Mouse (Mus musculus): Measurements from ENCODE around the gene Tcf3.

Gene Tcf3

DNA sequence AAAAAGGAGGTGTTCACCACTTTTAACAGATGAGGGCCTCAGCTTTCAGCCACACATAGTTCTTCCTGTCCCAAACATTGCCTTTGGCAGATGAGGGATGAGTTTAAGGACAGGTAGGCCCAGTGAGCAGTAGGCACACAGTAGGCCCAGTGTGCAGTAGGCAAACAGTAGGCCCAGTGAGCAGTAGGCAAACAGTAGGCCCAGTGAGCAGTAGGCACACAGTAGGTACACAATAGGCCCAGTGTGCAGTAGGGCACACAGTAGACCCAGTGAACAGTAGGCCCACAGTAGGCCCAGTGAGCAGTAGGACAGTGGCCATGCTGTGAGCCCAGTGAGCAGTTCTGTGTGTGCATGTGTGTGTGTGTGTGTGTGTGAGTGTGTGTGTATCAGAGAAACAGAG, 6.6 kb upstream of the Tcf3 start:
- no peak for DNase-seq (ENCODE audit: inconsistent age in 2 of 2, low spot score in 1 of 2)

DNA sequence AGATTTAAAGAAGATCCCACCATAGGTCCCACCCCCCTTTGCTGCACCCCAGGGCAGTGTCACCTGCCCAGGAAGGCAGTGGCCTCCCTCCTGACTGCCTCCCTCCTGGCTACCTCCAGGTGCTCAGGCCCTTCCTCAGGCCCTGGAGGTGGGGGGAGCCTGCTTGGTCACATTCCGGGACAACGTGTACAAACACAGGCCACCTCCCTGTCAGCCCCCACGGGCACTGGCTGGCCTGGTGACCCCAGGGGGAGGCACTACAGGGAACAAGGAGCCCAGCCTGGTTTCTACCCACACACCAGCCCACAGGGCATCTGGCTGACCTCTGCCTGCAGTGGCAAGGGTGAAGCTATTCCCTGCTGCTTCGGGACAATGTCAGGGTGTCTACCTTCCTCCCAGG, 4.5 kb upstream of the Tcf3 start:
- DNase-seq (ENCODE audit: inconsistent age in 2 of 2, low spot score in 1 of 2) = peak in 1 of 2 experiments; percentile 20

DNA sequence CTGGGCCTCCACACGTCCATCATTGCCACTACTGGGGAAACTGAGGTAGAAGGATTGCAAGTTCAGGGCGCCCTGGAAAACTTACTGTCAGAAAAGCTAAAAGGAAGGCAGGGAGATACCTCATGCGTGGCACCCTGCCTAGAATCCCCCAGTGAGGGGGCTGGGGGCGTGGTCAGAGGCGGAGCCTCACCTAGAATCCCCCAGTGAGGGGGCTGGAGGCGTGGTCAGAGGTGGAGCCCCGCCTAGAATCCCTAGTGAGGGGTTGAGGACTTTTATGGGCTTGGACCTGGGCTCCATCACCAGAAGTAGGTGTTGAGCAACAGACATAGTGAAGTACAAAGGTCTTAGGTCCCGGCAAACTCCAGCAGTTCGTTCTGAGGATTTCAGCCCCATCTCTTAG, 2.8 kb upstream of the Tcf3 start:
- peak; percentile 36 to 45 for DNase-seq (ENCODE audit: inconsistent age in 2 of 2, low spot score in 1 of 2)

DNA sequence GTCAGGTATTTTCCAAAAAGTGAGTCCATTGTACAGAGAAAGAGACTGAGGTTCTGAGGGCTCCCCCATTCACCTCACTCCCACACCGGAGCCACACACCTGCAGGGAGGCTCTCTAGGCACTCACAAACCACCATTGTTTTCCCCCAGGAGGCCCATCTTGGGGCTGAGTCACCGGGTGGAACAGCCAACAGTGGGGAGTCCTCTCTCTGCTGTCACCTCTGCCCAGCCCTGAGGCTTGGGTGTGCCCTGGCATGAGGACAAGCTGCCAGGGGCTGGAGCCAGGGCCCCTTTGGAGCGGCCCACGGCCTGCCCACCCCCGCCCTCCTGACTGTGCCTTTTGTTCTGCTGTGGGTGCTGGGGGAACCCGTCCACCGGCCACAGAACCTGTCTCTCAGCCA, 2.3 kb upstream of the Tcf3 start:
- peak; percentile 45 to 46 for DNase-seq (ENCODE audit: inconsistent age in 2 of 2, low spot score in 1 of 2)

DNA sequence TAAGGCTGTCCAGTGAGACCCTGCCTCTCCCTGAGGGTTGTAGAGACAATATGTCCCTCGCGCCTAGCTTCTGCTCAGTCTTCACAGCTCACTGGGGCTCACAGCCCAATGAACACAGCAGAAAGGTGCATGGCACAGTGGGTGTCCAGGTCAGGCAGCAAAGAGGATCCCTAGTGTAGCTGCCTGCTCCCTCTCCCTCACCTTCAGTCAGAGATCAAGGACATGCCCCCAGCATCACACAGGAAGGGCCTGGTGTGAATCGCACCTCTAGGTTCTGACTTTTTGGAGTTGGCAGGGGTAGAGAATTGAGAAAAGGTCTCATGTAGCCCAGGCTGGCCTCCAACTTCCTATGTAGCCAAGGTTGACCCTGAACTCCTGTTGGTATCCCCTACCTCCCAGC, 1.4 kb upstream of the Tcf3 start:
- DNase-seq (ENCODE audit: inconsistent age in 2 of 2, low spot score in 1 of 2) = no peak

DNA sequence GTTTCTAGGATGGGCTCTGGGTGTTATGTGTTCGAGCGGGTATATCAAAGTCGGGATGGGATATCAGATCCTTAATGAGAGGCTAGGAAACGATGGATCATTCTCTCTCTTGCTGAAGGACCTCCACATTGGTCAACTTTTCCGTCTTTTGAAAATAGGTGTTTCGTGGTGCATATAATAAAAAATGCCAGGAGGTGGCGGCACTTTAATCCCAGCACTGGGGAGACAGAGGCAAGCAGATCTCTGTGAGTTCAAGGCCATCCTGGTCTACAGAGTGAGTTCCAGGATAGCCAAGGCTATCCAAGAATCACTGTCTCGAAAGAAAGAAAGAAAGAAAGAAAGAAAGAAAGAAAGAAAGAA, 766 bp upstream of the Tcf3 start:
- DNase-seq (ENCODE audit: inconsistent age in 2 of 2, low spot score in 1 of 2) = no peak

DNA sequence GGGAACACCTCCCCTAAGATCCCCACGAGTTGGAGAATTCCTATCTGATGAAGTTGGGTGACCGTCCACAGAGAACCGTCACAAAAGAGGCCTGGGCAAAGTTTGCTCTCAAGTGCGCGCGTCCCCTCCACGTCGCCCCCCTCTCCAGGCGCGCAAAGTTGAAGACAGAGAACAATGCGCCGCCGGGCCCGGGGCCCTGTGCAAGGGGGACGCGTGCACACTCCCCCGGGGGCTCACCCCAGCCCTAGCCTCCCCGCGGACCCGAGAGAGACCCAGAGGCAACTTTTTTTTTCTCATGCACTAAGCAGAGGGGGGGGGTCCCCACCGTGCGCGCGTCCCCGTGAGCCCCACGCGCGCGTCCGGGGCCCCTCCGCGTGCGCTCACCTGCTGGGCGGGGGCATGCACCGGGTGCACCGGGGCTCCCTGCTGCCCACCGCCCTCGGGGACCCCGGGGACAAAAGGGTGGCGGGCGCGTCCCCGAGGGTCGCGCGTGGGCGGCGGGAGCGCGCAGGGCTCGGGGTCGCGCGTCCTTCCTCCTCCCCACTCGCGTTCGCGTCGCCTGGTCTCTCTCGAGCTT, 423 bp downstream of the Tcf3 start:
- DNase-seq (ENCODE audit: inconsistent age in 2 of 2, low spot score in 1 of 2) = peak in 1 of 2 experiments; percentile 78

DNA sequence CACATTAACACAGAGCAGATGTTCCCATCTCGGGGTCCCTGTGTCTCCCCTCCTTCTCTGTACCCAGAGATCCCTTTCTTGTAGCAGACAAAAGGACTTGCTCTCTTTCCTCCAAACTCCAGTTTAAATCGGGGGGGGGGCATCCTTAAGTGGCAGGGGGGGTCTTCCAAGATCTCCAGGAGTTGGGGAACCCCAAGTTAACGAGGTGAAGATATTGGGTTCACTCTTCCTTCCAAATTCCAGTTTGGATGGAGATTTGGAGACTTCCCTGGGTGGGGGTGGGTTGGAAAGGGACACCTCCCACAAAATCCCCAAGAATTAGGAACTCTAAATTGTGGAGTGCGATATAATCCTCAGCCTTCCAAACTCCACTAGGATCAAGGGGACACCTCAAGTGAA, 1.1 kb downstream of the Tcf3 start:
- no peak for DNase-seq (ENCODE audit: inconsistent age in 2 of 2, low spot score in 1 of 2)

DNA sequence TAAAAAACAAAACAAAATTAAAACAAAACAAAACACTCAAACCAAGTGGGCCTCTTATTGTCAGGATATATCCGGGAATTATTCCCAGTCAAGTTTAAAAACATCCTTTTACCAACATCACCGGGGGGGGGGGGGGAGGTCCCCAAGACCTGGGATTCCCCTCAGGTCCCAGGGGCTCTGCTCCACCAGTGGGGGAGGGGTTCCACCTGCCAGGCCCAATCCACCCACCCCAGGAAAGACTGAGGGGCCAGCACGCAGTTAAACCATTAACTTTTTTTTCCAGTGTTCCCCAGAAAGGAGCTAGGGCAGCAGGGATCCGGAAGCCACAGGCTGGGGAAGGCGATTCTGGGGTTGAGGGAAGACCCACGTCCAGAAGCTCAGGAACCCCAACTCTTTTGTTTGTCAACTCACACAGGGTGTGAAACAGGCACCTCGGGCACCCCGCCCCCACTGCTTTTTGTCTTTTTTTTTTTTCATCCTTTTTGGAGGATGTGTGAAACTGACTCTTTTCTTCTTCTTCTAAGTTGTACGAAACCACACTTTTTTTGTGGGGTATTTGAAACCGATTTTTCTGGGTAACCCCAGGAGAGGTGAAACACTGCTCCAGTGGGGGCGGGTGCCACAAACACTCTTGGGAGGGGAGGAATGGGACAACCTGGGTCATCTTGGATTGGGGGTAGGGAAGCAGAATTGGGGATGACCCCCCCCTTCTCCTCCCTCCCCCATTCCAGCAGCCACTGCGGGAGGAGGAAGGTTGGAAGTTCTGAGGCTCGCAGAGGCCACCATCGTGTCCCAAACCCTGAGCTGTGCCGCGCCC, 1.7 kb downstream of the Tcf3 start:
- peak in 1 of 2 experiments; percentile 52 for DNase-seq (ENCODE audit: inconsistent age in 2 of 2, low spot score in 1 of 2)

DNA sequence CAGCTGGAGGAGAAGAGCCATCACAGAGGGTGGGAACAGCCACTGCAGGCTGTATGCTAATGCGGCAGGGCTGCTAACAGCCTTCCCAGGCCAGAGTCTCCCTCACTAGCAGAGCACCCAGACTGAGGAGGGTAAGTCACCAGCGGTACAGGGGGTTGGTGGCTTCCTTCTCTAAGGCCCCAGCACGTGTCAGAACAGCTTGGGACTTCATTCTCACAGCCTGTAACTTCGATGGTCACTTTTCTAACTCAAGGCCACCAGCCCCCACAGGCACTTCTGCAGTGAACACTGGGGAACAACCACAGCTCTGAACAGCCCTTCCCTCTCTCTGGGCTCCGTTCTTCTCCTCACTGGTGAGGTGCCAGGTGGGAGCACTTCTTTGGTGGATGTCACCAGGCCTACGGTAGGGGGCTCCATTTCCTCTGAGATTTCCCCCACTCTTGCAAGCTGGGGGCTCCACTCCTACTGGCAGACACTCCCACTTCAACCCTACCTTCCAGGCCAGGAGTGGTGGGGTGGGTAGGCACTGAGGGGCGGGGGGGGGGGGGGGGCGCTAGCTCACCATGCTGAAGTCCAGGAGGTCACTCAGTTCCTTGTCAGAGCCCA, 3.0 kb downstream of the Tcf3 start:
- peak in 1 of 2 experiments; percentile 19 for DNase-seq (ENCODE audit: inconsistent age in 2 of 2, low spot score in 1 of 2)

DNA sequence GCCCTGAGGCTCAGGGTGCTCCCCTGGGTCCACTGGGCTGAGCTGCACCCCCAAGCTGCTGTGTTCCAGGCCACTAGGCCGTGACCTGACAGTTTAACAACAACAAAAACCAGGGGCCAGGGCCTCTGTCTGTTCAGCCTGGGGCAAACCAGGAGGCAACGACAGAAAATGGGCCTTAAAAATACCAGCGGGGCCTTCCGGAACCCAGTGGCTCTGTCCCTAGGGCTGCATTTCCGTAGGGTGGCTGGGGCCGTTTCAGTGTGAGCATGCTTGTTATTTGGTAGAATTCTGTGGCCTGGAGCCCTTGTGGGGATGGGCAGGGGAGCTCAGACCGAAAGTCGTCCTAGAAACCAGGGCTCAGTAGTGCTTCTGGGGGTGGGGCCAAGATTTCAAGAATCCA, 3.6 kb downstream of the Tcf3 start:
- peak in 1 of 2 experiments; percentile 6 for DNase-seq (ENCODE audit: inconsistent age in 2 of 2, low spot score in 1 of 2)

DNA sequence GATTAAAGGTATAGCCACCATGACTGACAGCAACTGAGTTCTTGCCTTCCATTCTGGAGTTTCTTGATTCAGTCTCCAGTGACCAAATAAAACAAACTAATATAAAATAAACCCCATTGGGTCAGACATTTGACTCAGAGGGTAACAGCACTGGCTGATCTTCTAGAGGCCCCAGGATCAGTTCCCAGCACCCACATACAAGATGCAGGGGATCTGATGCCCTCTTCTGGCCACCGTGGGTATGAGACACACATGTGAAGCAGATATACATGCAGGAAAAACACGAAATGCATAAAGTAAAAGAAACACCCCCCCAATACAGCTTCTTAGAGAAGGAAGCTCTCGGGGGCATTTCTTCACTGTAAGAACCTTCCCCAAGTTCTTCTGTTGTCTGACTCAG, 8.4 kb downstream of the Tcf3 start:
- DNase-seq (ENCODE audit: inconsistent age in 2 of 2, low spot score in 1 of 2) = no peak

DNA sequence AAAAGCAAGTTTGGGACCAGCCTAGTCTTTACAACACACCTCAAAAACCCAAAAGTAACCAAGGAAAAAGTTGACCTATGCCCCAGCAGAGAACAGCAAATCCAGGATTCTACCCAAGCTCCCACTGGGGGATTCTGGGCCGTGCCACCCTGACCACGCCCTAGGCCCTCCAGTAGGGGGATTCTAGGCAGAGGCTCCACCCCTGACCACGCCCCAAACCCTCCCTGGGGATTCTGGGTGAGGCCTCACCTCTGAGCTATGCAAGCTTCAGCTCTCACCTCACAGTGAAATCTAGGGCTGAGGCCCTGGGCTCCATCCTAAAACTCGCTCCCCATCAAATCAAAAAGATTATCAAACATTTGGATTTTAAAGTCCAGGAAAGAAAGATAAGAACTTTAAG, 9.9 kb downstream of the Tcf3 start:
- no peak for DNase-seq (ENCODE audit: inconsistent age in 2 of 2, low spot score in 1 of 2)

DNA sequence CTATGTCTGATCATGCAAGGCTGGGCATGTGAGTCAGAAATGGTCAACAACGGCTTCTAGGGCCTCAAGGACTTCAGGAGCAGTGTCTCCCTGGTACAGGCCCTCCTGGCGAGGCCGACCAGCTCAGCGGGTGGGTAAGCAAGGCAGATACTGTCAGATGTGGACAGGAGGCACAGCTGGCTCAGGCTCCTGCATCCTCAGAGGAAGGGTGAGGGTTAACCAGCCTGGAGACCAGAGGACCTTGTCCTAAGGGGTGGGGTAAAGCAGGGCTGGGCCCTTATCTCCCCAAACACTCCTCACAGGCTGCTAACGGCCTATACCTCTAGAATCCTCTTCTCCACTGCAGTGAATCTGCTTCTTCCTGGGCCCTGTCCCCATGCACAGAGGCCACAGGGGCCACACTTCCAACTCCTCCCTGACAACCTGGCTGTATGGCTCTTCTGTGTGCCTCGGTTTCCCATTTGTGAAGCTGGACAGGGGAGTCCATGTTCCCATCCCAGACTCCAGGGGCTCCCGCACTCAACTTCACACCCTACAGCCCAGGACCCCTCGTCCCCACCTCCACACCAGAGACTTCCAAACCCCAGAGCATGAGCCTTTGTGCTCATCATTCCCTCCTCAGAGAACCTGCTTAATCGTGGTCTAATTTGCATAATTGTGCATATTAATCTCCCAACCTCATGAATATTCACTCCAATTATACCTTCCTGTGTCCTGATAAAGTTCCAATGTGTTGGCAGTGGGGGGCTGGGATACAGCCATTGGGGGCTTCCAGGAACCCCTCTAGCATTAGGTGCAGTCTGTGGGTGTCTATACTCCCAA, 11.6 kb downstream of the Tcf3 start:
- peak; percentile 67 to 88 for DNase-seq (ENCODE audit: inconsistent age in 2 of 2, low spot score in 1 of 2)

DNA sequence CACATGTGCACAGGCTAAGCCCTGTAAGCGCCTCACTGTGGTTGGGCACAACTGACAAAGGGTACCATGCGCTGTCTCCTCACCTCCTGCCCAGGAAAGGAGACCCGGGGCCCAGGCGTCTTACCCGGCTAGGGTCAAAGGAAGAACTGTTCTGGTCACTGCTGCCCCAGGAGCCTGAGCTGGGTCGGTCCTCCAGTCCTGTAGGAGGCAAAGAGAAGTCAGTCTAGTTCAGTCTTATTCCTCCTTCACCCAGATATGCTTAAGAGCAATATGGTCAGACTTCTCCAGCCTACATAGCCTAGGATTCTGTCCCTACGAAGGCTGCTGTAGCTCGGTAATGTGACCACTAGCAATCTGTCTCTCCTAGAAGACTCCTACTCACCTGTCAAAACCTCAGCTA, 12.2 kb downstream of the Tcf3 start:
- peak in 1 of 2 experiments; percentile 52 for DNase-seq (ENCODE audit: inconsistent age in 2 of 2, low spot score in 1 of 2)

DNA sequence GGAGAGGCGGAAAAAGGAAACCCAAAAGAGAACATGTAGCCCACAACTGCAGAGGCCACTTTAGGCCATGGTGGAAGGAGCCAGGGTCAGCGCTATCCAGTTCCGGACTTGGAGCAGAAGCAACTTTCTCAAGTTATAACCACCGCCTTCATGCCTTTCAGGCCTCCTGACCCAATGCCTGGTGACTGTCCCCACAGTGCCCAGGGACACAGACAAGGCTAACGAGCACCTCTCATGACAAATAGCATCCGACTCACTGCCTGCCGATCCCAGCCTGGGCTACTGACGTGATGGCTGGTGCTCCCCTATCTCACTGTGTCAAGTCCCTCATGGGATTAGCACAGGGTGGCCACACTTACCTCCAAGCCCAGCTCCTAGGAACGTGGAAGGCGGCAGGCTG, 12.7 kb downstream of the Tcf3 start:
- peak in 1 of 2 experiments; percentile 78 for DNase-seq (ENCODE audit: inconsistent age in 2 of 2, low spot score in 1 of 2)

DNA sequence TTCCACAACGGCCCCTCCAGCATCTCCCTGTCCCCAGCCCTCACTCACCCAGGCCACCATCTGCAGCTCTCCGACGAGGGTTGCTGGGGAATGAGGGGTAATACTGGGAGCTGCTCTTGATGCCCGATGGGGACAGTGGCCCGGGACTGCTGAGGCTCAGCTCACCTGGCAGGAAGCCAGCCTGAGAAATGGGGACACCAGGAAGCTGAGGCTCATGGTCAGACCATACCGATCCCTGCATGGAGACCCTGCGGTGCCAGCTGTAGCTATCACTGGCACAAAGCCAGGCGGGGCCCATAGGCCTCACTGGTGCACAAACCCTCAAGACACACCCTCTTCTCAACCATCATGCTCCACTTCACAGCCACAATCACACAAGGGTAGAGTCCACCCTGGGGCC, 14.0 kb downstream of the Tcf3 start:
- DNase-seq (ENCODE audit: inconsistent age in 2 of 2, low spot score in 1 of 2) = peak in 1 of 2 experiments; percentile 54

DNA sequence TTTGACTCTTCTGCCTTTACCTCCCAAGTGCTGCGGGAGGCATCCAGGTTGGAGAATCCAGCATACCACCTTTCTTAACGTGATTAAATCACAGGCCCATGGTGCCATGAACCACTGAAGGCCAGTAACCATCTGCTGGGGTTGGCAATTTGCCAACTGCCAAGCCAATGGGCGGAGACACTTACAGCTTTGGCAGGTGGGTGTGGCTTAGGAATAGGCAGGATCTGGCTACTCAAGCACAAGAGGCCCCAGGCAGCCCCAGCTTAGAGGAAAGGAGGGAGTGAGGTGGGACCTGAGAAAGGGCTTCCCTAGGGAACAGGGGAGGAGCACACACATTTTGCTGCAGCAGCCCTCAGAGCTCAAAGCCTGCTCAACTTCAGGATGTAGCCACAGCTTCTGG, 15.1 kb downstream of the Tcf3 start:
- peak; percentile 77 to 91 for DNase-seq (ENCODE audit: inconsistent age in 2 of 2, low spot score in 1 of 2)

DNA sequence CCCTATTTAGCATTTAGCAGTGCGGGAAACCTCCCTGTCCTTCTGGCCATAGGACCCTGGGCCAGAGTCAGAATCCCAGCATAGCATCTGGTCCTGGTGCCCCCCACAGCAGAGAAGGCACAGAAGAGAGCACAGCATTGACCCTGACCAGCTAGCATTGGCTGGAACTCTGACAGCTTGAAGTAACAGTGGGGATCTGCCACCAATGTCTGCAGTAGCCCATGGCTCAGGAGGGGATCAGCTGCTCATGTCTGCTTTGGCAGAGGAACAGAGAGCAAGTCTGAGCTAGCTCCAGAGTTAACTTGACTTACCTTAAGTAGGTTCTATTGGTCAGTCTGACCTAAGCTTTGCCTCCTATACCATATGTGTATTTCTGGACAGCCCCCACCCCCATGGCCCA, 15.6 kb downstream of the Tcf3 start:
- DNase-seq (ENCODE audit: inconsistent age in 2 of 2, low spot score in 1 of 2) = no peak

DNA sequence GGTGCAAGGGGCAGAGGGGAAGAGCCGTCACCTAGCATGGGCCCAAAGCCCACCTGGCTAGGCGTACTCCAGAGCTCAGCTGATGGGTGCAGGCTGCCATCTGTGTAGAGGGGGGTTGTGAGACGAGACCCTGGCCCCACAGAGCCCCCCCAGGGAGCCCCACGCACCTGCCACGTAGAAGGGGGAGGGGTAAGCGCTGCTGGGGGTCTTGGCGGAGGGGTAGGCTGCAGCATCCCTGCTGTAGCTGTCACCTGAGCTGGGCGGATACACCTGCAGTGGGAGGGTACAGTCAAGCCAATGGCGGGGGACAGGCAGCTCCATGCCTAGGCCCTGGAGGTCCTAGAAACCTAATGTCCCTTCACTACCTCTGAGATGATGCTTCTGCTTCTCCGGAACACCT, 16.1 kb downstream of the Tcf3 start:
- DNase-seq (ENCODE audit: inconsistent age in 2 of 2, low spot score in 1 of 2) = no peak

DNA sequence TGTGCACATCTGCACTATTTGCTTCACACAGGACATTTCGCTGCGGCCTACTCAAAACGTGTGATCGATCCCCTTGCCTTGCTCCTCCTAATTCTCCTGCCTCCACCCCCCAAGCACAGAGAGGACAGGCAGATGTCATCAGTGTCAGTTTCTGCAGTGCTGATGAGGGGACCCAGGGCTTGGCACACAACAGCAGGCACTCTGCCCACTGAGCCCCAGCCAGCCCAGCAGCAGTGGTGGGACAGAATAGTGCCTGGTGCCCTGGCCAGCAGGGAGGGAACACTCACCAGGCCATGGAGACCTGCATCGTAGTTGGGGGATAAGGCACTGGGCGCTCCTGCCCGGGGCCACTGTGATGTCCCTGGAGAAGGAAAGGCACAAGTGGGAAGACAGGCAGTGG, 17.9 kb downstream of the Tcf3 start:
- DNase-seq (ENCODE audit: inconsistent age in 2 of 2, low spot score in 1 of 2) = no peak
